Mouse (Mus musculus) ovary, postnatal 14 days (tissue): ENCODE measurements around the gene Cerkl.

Experiments used
- DNase-seq: peaks from one replicate; pipeline ENCODE4 v3.0.0; 2022; ENCODE audit warnings: low spot score

The Cerkl gene

GRCm38 (mm10) chr2:79456575-79457349, at the start of gene Cerkl, which contains the start of gene Neurod1:
Gene Cerkl, minus strand, starts transcription at chr2:79456785.
Gene Neurod1, minus strand, starts transcription at chr2:79456751.
- DNase-seq, result no peak

GRCm38 (mm10) chr2:79498990-79499755, 42.6 kb upstream of the Cerkl start:
- peak; percentile 51 for DNase-seq

- no peak for DNase-seq
Measured at GRCm38 (mm10) chr2:79485127-79485526, 28.5 kb upstream of the Cerkl start.

GRCm38 (mm10) chr2:79482511-79482910, 25.9 kb upstream of the Cerkl start:
- no peak for DNase-seq

- no peak for DNase-seq
Measured at GRCm38 (mm10) chr2:79462411-79462810, 5.8 kb upstream of the Cerkl start.

GRCm38 (mm10) chr2:79461861-79462260, 5.3 kb upstream of the Cerkl start:
- DNase-seq, result no peak

- no peak for DNase-seq
Measured at GRCm38 (mm10) chr2:79460586-79460985, 4.0 kb upstream of the Cerkl start.

- no peak for DNase-seq
Measured at GRCm38 (mm10) chr2:79460107-79460506, 3.5 kb upstream of the Cerkl start.

- DNase-seq, result no peak
Measured at GRCm38 (mm10) chr2:79459061-79460045, 2.8 kb upstream of the Cerkl start.

- no peak for DNase-seq
Measured at GRCm38 (mm10) chr2:79457932-79458331, 1.3 kb upstream of the Cerkl start.

GRCm38 (mm10) chr2:79457434-79457833, 849 bp upstream of the Cerkl start:
- no peak for DNase-seq

GRCm38 (mm10) chr2:79455646-79456045, 939 bp downstream of the Cerkl start:
- no peak for DNase-seq

GRCm38 (mm10) chr2:79454786-79455446, 1.7 kb downstream of the Cerkl start:
- DNase-seq, result no peak

- DNase-seq, result peak; percentile 79
Measured at GRCm38 (mm10) chr2:79453901-79454781, 2.4 kb downstream of the Cerkl start.

GRCm38 (mm10) chr2:79451438-79451837, 5.1 kb downstream of the Cerkl start:
- no peak for DNase-seq

GRCm38 (mm10) chr2:79450684-79451394, 5.7 kb downstream of the Cerkl start:
- no peak for DNase-seq

- DNase-seq, result no peak
Measured at GRCm38 (mm10) chr2:79449371-79449770, 7.2 kb downstream of the Cerkl start.

- DNase-seq, result no peak
Measured at GRCm38 (mm10) chr2:79447198-79447597, 9.4 kb downstream of the Cerkl start.

- DNase-seq, result no peak
Measured at GRCm38 (mm10) chr2:79443861-79444620, 12.5 kb downstream of the Cerkl start.
